ENCODE assay signal across 12 mouse cellular contexts in the genomic region with DNA sequence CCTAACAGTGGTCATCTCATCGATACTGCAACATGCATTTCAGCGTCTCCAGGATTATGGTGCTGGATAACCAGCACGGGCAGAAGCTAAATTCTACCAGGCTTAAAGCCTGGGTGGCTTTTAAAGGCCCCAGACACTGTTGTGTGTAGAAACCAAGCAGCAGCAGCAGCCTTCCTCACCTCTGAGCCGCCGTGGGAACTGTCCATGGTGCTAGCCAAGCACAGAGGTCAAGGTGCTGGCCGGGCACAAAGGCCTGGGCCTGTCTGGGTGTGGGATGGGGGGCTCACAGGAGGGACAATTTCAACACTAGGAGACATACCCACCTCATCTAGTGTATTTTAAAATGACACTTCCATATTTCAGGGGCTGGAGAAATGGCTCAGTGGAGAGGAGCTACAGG. TPM values are rescaled to one million over a fixed set of nuclear protein-coding genes. Genes with fewer than 3 reads are reported as not detected.
A peak's percentile ranks its signal among the peaks of the same experiment; 100 is the strongest.
DNase-seq lines count a peak whose midpoint lies in the region; ATAC-seq and TF ChIP-seq lines count a peak whose summit lies in the region.
"Had no signal": no experiment of that assay in that cellular context is flagged by ENCODE, and none has a peak within 500 bp of the region (broad histone marks: within the 10 kb centered on the region; RNA-seq: fewer than 3 reads in every experiment).

No protein-coding gene starts in this region.

- intact Hi-C loops in left cerebral cortex, postnatal 25 days (cut with DNase I) = no loop called here

- DNase-seq in liver (peak; percentile 44), ES-E14 (ENCODE audit: low read depth, low spot score) (peak; percentile 35)
- DNase-seq in adrenal gland, postnatal 36 days = peak; percentile 61 to 62
- DNase-seq in limb, embryonic 10.5 days (ENCODE audit: low spot score) = peak; percentile 81
- no peak for DNase-seq in spleen, postnatal 36 days (ENCODE audit: low spot score in 2 of 2)
- DNase-seq in left cerebral cortex, postnatal 25 days (ENCODE audit: low spot score in 2 of 2) = no peak

- no peak overlapping the region for H3K9ac ChIP-seq in liver, embryonic 12.5 days
- no peak overlapping the region for H3K9ac ChIP-seq in ES-E14 (ENCODE audit: insufficient read depth, low read depth, low read length, poor library complexity, severe bottlenecking)
- H3K9ac ChIP-seq: embryonic facial prominence, embryonic 12.5 days; liver, embryonic 15.5 days; neural tube, embryonic 12.5 days had no signal

- in situ Hi-C loops in ES-E14 (cut with MboI; ENCODE audit: low sequenced_read_pairs in 2 of 2, unreplicated experiment in 2 of 2) = no loop called here

- H3K27ac ChIP-seq in liver, embryonic 12.5 days = no peak overlapping the region
- H3K27ac ChIP-seq in ES-E14 (ENCODE audit: insufficient read depth, low read depth, low read length, poor library complexity, severe bottlenecking) = no peak overlapping the region
- H3K27ac ChIP-seq in limb, embryonic 10.5 days = no peak overlapping the region
- H3K27ac ChIP-seq: embryonic facial prominence, embryonic 12.5 days; liver, embryonic 15.5 days; neural tube, embryonic 12.5 days had no signal

- no peaks in the 10 kb centered on the region for H3K36me3 ChIP-seq in liver, embryonic 12.5 days
- no peaks in the 10 kb centered on the region for H3K36me3 ChIP-seq in ES-E14 (ENCODE audit: control insufficient read depth, insufficient read depth, low read length, poor library complexity, severe bottlenecking)
- H3K36me3 ChIP-seq in limb, embryonic 10.5 days = no peaks in the 10 kb centered on the region
- H3K36me3 ChIP-seq: embryonic facial prominence, embryonic 12.5 days; liver, embryonic 15.5 days; neural tube, embryonic 12.5 days had no signal

- WGBS in liver, embryonic 12.5 days (ENCODE audit: insufficient replicate concordance) = 22% methylated on average over 6 of the region's 6 CpGs
- 41% methylated on average over 6 of the region's 6 CpGs for WGBS in limb, embryonic 10.5 days

- H3K4me2 ChIP-seq in liver, embryonic 12.5 days = no peak overlapping the region
- H3K4me2 ChIP-seq: embryonic facial prominence, embryonic 12.5 days; liver, embryonic 15.5 days; neural tube, embryonic 12.5 days had no signal

- no peaks in the 10 kb centered on the region for H3K9me3 ChIP-seq in liver, embryonic 12.5 days (replicated peaks)
- no peaks in the 10 kb centered on the region for H3K9me3 ChIP-seq in ES-E14 (ENCODE audit: control insufficient read depth, insufficient read depth, low read depth, low read length)
- no peaks in the 10 kb centered on the region for H3K9me3 ChIP-seq in limb, embryonic 10.5 days (replicated peaks)
- H3K9me3 ChIP-seq: embryonic facial prominence, embryonic 12.5 days; liver, embryonic 15.5 days; neural tube, embryonic 12.5 days had no signal

- ATAC-seq in liver, embryonic 12.5 days = no peak
- ATAC-seq: intestine, postnatal 0 days had no signal

- no peaks in the 10 kb centered on the region for H3K27me3 ChIP-seq in liver, embryonic 12.5 days (replicated peaks)
- 0 out of 2 replicates have a peak, but pooled peaks cover under 1% of the 10 kb centered on the region for H3K27me3 ChIP-seq in limb, embryonic 10.5 days (ENCODE audit: low read depth, poor library complexity, severe bottlenecking)
- H3K27me3 ChIP-seq: embryonic facial prominence, embryonic 12.5 days; liver, embryonic 15.5 days; neural tube, embryonic 12.5 days had no signal

- H3K4me1 ChIP-seq in liver, embryonic 12.5 days = no peaks in the 10 kb centered on the region
- peaks cover 2 to 19% of the 10 kb centered on the region in 2 experiments; a peak in 2 of 4 replicates for H3K4me1 ChIP-seq in ES-E14 (ENCODE audit: control insufficient read depth in 2 of 2, insufficient read depth in 2 of 2, low read length in 2 of 2, poor library complexity in 1 of 2)
- H3K4me1 ChIP-seq in limb, embryonic 10.5 days = peaks cover 7% of the 10 kb centered on the region; the same call in 1 of the 2 replicates
- H3K4me1 ChIP-seq: embryonic facial prominence, embryonic 12.5 days; liver, embryonic 15.5 days; neural tube, embryonic 12.5 days had no signal

- no peak overlapping the region for H3K4me3 ChIP-seq in liver, embryonic 12.5 days
- no peak overlapping the region for H3K4me3 ChIP-seq in ES-E14 (ENCODE audit: insufficient read depth in 1 of 2, low read depth in 1 of 2, low read length in 2 of 2, poor library complexity in 1 of 2, severe bottlenecking in 1 of 2)
- no peak overlapping the region for H3K4me3 ChIP-seq in limb, embryonic 10.5 days
- H3K4me3 ChIP-seq: embryonic facial prominence, embryonic 12.5 days; liver, embryonic 15.5 days; neural tube, embryonic 12.5 days had no signal

TF ChIP-seq in ES-E14, 5 proteins besides CTCF, POLR2A, EP300 and RAD21:
- no peak for TF ChIP-seq ZC3H11A (IDR thresholded peaks at IDR 0.05; ENCODE audit: borderline replicate concordance, low read depth, low read length)
- TF ChIP-seq MAFK (IDR thresholded peaks at IDR 0.05; ENCODE audit: insufficient read depth, low read depth, low read length) = 0 out of 2 replicates have a peak, but pooled peaks have one; percentile 28
TF ChIP-seq in ES-E14: peak in this region for 1.

RNA-seq across cellular contexts. Expression of a gene that starts 29.1 kb away (rescaled TPM):
- 0.07 and 0.11 TPM in 2 replicates for polyA plus RNA-seq in liver, embryonic 12.5 days (2016; fragmentation: Nextera tagmentation; extraction: Ambion mirVana)
- total RNA-seq in ES-E14 (2012; rRNA removed) = 0.98 and 1.5 TPM in 2 replicates
- 100 to 1,000 TPM; 171 to 180 TPM for total RNA-seq in adrenal gland, postnatal 36 days (2021)
- polyA plus RNA-seq in limb, embryonic 10.5 days (2016; fragmentation: Nextera tagmentation; extraction: Ambion mirVana) = 0.06 and 0.24 TPM in 2 replicates
- total RNA-seq in left cerebral cortex, postnatal 25 days (2021) = 100 to 1,000 TPM in 1 of 2 experiments, 10 to 100 TPM in 1; 93.7 to 115 TPM

RNA-seq across cellular contexts. Expression of a gene that starts 36.0 kb away (rescaled TPM):
- polyA plus RNA-seq in liver, embryonic 12.5 days (2016; fragmentation: Nextera tagmentation; extraction: Ambion mirVana) = not detected in 2 replicates
- total RNA-seq in ES-E14 (2012; rRNA removed) = not detected in 2 replicates
- not detected for total RNA-seq in adrenal gland, postnatal 36 days (2021)
- polyA plus RNA-seq in limb, embryonic 10.5 days (2016; fragmentation: Nextera tagmentation; extraction: Ambion mirVana) = not detected in 2 replicates
- total RNA-seq in left cerebral cortex, postnatal 25 days (2021) = under 1 TPM; 0.23 to 0.25 TPM
- polyA plus RNA-seq: embryonic facial prominence, embryonic 12.5 days; gonadal fat pad, adult 2 months; intestine, postnatal 0 days; liver, embryonic 15.5 days had no signal

Comparison
In these comparisons a context has a peak if more than half of its experiments do, and no peak if none do; other contexts are left out.
1. DNase-seq: peak in liver (single experiment), ES-E14 (single experiment), adrenal gland, postnatal 36 days (2 of 2) and limb, embryonic 10.5 days (single experiment); none in spleen, postnatal 36 days (0 of 2) and left cerebral cortex, postnatal 25 days (0 of 2).
2. RNA of a gene that starts 29.1 kb away (total RNA-seq): 171 to 180 TPM in adrenal gland, postnatal 36 days and 93.7 to 115 TPM in left cerebral cortex, postnatal 25 days; 0.98 to 1.5 TPM in ES-E14; every median in the first group is over 10 times any median in the second.